11 mouse cellular contexts compared by ENCODE assay signal in genomic region chrX:49369404-49369803, GRCm38 (mm10).
"Had no signal": no experiment of that assay in that cellular context is flagged by ENCODE, and none has a peak within 500 bp of the region (broad histone marks: within the 10 kb centered on the region; RNA-seq: fewer than 3 reads in every experiment).

No protein-coding gene starts in this region.

- H3K27ac ChIP-seq: limb, embryonic 13.5 days; liver, embryonic 14.5 days; neural tube, embryonic 13.5 days; stomach, postnatal 0 days had no signal

- H3K4me3 ChIP-seq: limb, embryonic 13.5 days; neural tube, embryonic 13.5 days had no signal

- H3K36me3 ChIP-seq: limb, embryonic 13.5 days; neural tube, embryonic 13.5 days had no signal

- DNase-seq: kidney, adult 18-20 months; kidney, postnatal 10 days; left cerebral cortex, postnatal 4 days; lung, adult 18-20 months; lung, postnatal 36 days; thymus, adult 18-20 months; thymus, postnatal 25 days had no signal

- H3K9ac ChIP-seq: limb, embryonic 13.5 days; liver, embryonic 14.5 days; neural tube, embryonic 13.5 days had no signal

- H3K9me3 ChIP-seq: limb, embryonic 13.5 days; neural tube, embryonic 13.5 days had no signal

- H3K4me1 ChIP-seq: limb, embryonic 13.5 days; neural tube, embryonic 13.5 days had no signal

- H3K4me2 ChIP-seq: limb, embryonic 13.5 days; neural tube, embryonic 13.5 days had no signal

- H3K27me3 ChIP-seq: limb, embryonic 13.5 days; neural tube, embryonic 13.5 days had no signal
